Mouse (Mus musculus): ENCODE results near the gene Pip5kl1. TPM values are rescaled to one million over a fixed set of nuclear protein-coding genes. Genes with fewer than 3 reads are reported as not detected.
A peak's percentile ranks its signal among the peaks of the same experiment; 100 is the strongest.

Pip5kl1 gene
- polyA plus RNA-seq (2016; fragmentation: Nextera tagmentation; extraction: Ambion mirVana) = 1.8 TPM in 2 replicates

DNA sequence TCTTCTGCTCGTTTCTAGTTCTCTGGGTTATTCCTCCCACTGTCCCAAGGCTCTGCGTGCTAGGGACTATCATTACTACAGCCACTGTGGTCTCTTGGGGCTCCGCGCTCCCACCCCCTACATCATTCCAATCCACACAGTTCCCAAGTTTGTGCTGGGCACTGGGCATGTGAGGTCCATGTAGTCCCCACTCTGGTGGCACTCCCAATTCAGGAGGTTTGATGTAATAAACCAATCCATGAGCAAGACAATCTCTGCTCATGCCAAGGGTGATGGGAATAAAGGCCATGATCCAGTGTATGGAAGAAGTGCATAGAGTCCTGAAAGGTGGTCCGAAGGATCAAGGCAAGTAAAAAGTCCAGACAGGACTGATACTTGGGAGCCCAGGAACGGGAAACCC, at the start of gene Pip5kl1:
Gene Pip5kl1, plus strand, starts transcription at position 301 of the 400 bp plus-strand sequence.
- WGBS = 77% methylated on average over 6 of the region's 6 CpGs
- Histone ChIP-seq H3K27ac (peak within 1 kb of the TSS; percentile 77), H3K4me1 (peaks cover 35% of the 10 kb centered on the region), H3K27me3 (ENCODE audit: poor library complexity, severe bottlenecking) (peaks cover 37% of the 10 kb centered on the region), H3K9me3 (no peaks in the 10 kb centered on the region), H3K36me3 (replicated peaks) (peaks cover 14% of the 10 kb centered on the region), H3K4me3 (peak within 1 kb of the TSS; percentile 70)
- DNase-seq (ENCODE audit: extremely low spot score, low spot score) = no peak

DNA sequence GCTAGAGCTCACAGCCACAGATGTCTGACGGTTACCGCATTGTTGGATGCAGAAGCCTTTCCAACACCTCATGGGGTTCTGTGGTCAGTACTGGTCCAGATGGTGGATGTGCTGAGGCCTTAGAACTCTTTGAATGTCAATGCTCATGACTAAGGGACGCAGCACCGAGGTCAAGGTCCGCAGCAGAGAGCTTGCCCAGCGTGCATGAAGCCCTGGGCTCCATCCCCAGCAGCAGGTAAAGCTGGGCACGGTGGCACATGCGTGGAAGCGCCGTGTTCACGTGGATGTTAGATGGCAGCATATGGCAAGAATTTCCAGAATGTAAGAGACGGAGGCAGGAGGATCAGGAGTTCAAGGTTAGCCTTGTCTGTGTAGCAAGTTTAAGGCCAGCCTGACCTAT, 48.8 kb upstream of the Pip5kl1 start:
- 84% methylated on average over 12 of the region's 12 CpGs for WGBS
- Histone ChIP-seq H3K27ac (no peak overlapping the region), H3K27me3 (ENCODE audit: poor library complexity, severe bottlenecking) (no peaks in the 10 kb centered on the region), H3K36me3 (replicated peaks) (no peaks in the 10 kb centered on the region), H3K4me1 (peaks cover 21% of the 10 kb centered on the region), H3K4me3 (no peak overlapping the region), H3K9me3 (no peaks in the 10 kb centered on the region)
- DNase-seq (ENCODE audit: extremely low spot score, low spot score) = no peak

DNA sequence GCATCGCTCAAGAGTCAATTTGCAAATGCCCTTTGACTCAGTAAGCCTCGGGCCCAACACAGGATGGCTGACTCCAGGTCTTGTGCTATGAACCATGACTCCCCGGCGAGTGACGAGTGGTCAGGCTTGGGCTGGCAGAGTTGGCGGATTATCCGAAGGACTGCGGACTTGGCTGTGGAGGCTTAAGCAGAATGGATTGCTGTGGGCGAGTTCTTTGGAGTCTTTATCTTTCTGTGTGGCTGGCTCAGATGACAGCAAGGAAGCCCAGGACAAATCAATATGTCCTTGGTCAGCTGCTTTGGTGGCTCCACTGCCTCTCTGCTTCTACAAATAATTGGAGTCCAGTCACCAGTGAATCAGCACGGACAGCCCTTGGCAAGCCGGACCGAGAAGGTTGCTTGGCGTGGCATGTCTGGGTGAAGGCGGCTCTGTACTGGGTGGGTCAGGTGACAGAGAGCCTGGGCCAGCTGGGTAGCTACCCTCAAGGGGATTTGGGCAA, 47.1 kb upstream of the Pip5kl1 start:
- H3K36me3 ChIP-seq (replicated peaks) = no peaks in the 10 kb centered on the region
- H3K27ac ChIP-seq = no peak overlapping the region
- no peaks in the 10 kb centered on the region for H3K27me3 ChIP-seq (ENCODE audit: poor library complexity, severe bottlenecking)
- H3K9me3 ChIP-seq = no peaks in the 10 kb centered on the region
- 74% methylated on average over 14 of the region's 14 CpGs for WGBS
- DNase-seq (ENCODE audit: extremely low spot score, low spot score) = no peak
- no peak overlapping the region for H3K4me3 ChIP-seq
- H3K4me1 ChIP-seq = peaks cover 14% of the 10 kb centered on the region

DNA sequence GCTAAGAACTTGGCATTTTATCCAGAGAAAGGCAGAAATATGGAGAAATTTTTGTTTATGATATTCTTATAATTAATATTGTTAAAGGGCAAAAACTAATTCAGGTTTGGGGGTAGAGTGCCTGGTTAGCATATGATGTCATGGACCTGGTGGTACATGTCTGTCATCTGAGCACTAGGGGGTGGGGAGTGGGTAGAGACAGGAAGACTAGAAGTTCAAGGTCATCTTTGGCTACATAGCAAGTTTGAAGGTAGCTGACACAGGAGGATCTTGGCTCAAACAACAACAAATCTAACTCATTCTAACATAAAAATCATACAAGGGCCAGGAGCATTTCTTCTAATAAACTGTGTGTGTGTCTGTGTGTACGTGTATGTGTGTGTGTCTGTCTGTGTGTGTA, 46.3 kb upstream of the Pip5kl1 start:
- Histone ChIP-seq H3K4me3 (no peak overlapping the region), H3K27ac (no peak overlapping the region), H3K9me3 (no peaks in the 10 kb centered on the region), H3K27me3 (ENCODE audit: poor library complexity, severe bottlenecking) (no peaks in the 10 kb centered on the region), H3K4me1 (peaks cover 12% of the 10 kb centered on the region), H3K36me3 (replicated peaks) (no peaks in the 10 kb centered on the region)
- no peak for DNase-seq (ENCODE audit: extremely low spot score, low spot score)
- WGBS = 88% methylated on average over 1 of the region's 1 CpGs

DNA sequence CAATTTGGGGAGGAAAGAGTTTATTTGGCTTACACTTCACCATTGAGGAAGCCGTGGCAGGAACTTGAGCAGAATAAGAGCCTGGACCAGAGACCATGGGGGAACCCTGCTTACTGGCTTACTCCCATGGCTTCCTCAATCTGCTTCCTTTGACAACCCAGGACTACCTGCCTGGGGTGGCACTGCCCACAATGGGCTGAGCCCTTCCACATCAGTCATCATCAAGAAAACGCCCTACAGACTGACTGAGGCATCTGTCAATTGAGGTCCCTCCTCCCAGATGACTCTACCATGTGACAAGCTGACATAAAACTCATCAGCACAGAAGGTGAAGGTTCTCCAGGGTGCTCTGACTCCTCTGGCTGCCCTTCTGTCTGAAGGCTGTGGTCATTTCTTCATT, 44.1 kb upstream of the Pip5kl1 start:
- DNase-seq (ENCODE audit: extremely low spot score, low spot score) = no peak
- peaks cover 34% of the 10 kb centered on the region for H3K4me1 ChIP-seq
- no peaks in the 10 kb centered on the region for H3K36me3 ChIP-seq (replicated peaks)
- no peak overlapping the region for H3K4me3 ChIP-seq
- H3K27ac ChIP-seq = no peak overlapping the region
- H3K27me3 ChIP-seq (ENCODE audit: poor library complexity, severe bottlenecking) = no peaks in the 10 kb centered on the region
- H3K9me3 ChIP-seq = no peaks in the 10 kb centered on the region
- WGBS = 88% methylated on average over 2 of the region's 2 CpGs

DNA sequence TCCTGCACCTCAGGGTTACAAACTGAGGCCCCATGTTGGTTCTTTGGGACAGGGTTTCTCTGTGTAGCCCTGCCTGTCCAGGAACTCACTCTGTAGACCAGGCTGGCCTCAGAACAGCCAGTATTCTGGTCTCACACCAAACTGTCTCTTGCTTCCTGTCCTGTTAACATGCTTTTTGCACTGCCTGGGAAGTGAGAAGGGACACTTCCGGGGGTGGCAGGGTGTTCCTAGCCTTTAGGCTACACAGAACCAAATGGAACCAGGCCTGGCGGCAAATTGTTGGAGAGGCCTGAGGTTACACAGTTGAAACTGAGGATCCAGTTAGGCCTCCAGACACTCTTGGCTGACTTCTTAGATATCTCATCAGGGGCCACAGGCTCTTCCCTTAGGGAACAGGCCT, 41.4 kb upstream of the Pip5kl1 start:
- Histone ChIP-seq H3K4me3 (no peak overlapping the region), H3K27me3 (ENCODE audit: poor library complexity, severe bottlenecking) (no peaks in the 10 kb centered on the region), H3K27ac (peak overlapping the region; percentile 93), H3K36me3 (replicated peaks) (no peaks in the 10 kb centered on the region), H3K9me3 (no peaks in the 10 kb centered on the region), H3K4me1 (peaks cover 54% of the 10 kb centered on the region)
- 87% methylated on average over 2 of the region's 2 CpGs for WGBS
- DNase-seq (ENCODE audit: extremely low spot score, low spot score) = no peak

DNA sequence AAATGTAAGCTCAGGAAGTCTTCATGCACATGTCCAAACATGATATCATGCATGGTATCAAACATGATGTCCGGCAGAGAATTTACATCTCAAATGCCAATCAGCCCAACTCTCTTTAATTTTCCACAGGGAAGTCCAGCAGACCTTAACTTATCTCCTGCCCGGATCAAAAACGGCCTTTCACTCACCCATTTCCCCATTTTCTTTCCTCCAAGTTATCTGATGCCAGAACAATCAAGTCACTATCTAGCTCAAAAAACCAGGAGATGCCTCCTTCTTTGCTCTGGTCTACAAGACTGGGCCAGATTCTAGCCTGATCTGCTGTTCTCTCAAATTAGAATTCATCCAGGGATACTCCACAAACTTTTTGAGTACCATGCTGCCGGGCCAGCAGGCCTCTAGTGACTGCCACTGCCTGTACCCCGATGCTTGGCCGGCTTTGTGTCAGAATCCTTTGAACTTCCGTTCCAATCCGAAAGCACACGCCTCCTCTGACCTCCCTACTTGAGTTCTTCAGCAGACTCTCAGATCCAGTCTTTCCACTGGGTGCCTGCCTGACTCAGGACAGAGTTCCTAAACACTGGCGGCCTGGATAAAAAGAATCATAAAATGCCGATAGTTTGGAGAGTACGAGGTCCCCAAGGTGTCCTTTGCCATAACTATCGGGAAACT, 40.4 kb upstream of the Pip5kl1 start:
- DNase-seq (ENCODE audit: extremely low spot score, low spot score) = peak; percentile 72
- H3K9me3 ChIP-seq = no peaks in the 10 kb centered on the region
- peaks cover 64% of the 10 kb centered on the region for H3K4me1 ChIP-seq
- peak overlapping the region; percentile 93 for H3K27ac ChIP-seq
- H3K4me3 ChIP-seq = peak overlapping the region; percentile 66
- WGBS = 12% methylated on average over 13 of the region's 13 CpGs
- no peaks in the 10 kb centered on the region for H3K27me3 ChIP-seq (ENCODE audit: poor library complexity, severe bottlenecking)
- no peaks in the 10 kb centered on the region for H3K36me3 ChIP-seq (replicated peaks)

DNA sequence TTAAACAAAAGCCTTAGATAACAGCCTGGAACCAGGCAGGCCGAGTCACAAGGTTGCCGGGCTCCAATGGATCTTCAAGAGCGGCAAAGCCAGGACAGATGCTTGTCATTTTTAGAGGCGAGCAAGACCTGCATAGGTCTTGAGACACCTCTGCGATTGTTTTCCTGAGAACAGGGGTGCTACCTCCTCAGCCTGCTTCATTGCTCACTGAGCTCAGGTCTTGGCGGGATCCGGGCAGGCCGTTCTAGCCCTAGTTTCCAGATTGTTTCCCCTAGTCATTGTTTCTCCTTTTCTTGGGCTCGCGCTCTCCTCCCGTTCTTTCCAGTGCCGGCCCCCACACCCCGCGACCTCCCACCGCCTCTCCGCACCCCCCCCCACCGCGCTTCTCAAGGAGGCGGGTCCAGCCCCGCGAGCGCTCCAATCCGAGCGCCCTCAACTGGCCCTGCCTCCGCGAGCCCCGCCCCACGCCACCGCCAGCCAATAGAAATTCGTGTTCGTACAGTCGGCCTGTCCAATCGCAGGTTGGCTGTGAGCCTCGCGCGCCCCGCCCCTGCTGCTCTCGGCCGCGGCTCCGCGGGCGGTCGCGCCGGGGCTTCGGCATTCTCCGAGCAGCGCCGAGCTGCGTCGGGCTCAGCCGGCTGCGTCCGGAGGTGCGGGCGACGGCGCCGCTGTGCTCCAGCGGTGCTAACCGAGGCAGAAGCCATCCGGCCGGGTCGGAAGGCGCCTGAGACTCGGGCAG, 39.7 kb upstream of the Pip5kl1 start, which contains the start of gene Fam102a:
Gene Fam102a, plus strand, starts transcription at position 600 of the 739 bp plus-strand sequence.
- Histone ChIP-seq H3K27ac (peak within 1 kb of the TSS; percentile 93), H3K4me1 (peaks cover 71% of the 10 kb centered on the region), H3K4me3 (peak within 1 kb of the TSS; percentile 66), H3K36me3 (replicated peaks) (no peaks in the 10 kb centered on the region), H3K9me3 (no peaks in the 10 kb centered on the region), H3K27me3 (ENCODE audit: poor library complexity, severe bottlenecking) (no peaks in the 10 kb centered on the region)
- WGBS = under 1% methylated on average over 67 of the region's 67 CpGs
- peak; percentile 99 for DNase-seq (ENCODE audit: extremely low spot score, low spot score)

DNA sequence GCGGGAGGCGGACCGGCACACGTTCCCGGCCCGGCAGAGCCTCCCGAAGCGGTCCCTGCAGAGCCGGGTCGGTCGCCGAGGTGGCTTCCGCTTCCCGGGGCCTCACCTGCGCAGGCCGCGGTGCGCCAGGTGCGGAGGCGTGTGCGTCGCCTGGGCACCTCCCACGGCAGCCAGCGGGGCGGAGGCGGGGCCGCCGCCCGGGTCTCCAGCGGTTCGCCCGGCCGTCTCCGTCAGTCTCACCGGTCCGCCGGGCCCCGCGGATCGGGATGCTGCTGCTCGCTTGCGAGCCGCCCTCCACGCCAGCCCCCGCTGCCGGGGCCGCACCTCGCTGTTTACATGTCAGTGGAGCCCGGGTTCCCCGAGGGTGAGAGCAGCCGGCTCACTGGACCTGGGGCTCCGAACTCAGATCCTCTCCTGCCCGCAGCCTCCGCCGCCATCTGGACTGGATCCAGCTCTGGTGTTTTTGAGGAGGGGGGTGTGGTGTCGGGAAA, 39.1 kb upstream of the Pip5kl1 start:
- Histone ChIP-seq H3K4me1 (peaks cover 76% of the 10 kb centered on the region), H3K9me3 (no peaks in the 10 kb centered on the region), H3K27ac (peak overlapping the region; percentile 93), H3K36me3 (replicated peaks) (no peaks in the 10 kb centered on the region), H3K27me3 (ENCODE audit: poor library complexity, severe bottlenecking) (no peaks in the 10 kb centered on the region), H3K4me3 (peak overlapping the region; percentile 66)
- WGBS = 0% methylated on average over 48 of the region's 56 CpGs
- DNase-seq (ENCODE audit: extremely low spot score, low spot score) = peak; percentile 52

DNA sequence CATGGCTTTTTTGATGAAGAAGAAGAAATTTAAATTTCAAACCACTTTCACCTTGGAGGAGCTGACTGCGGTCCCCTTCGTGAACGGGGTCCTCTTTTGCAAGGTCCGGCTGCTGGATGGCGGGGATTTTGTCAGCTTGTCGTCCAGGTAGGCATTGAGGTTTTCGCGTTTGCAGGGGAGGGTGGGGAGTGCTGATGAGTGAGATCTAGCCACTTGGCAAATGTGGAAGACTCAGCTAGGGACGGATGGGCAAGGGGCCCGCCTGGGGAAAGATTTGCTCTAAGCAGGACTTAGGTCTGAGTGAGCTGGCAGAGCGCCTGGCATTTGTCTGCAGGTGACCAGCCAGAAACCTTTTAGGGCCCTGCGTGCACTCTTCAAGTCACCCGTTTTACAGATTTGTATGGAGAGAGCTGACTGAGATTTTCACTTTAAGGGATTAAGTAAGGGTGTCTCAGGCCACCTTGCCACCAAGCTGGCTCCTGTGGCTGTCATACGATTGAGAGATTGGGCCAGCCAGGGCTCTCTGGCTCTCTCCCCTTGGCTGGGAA, 38.4 kb upstream of the Pip5kl1 start:
- DNase-seq (ENCODE audit: extremely low spot score, low spot score) = peak; percentile 33
- Histone ChIP-seq H3K9me3 (no peaks in the 10 kb centered on the region), H3K27ac (peak overlapping the region; percentile 93), H3K27me3 (ENCODE audit: poor library complexity, severe bottlenecking) (no peaks in the 10 kb centered on the region), H3K36me3 (replicated peaks) (no peaks in the 10 kb centered on the region), H3K4me3 (peak overlapping the region; percentile 66), H3K4me1 (peaks cover 76% of the 10 kb centered on the region)
- WGBS = 1% methylated on average over 14 of the region's 14 CpGs

DNA sequence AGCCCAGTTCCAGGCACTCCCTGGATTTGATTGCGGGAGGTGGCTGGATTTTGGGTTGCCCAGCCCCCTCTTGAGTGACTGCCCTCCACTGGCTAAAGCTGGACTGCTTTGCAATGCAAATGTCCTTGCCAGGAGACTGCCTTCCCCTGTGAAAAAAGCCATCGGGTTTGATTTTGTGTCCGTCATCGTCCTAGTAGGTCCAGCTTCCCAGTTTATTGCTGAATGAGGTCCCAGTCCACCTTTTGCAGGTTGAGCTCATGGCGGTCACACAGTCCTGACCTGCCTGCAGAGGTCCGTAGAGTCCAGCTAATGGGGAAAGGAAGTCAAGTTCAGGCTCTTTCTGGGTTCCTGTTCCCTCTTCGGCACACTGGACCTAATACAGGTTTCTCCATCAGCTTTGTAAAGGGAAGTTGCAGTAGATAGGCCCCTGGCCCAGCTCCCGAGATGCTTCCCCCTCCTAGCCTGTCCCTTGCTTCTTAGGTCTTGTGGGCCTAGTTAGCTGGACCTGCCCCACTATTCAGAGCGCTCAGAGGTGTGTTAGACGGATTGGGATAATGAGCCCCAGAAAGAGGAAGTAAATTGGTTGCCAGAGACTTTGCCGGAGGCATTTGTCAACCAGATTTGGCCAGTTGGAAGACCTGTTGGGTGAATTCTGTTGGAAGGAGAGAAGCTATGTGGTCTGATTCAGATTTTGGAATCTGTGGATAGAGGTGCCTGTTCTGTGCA, 37.8 kb upstream of the Pip5kl1 start:
- H3K4me3 ChIP-seq = peak overlapping the region; percentile 66
- H3K27ac ChIP-seq = peak overlapping the region; percentile 79
- no peaks in the 10 kb centered on the region for H3K36me3 ChIP-seq (replicated peaks)
- no peaks in the 10 kb centered on the region for H3K9me3 ChIP-seq
- peak; percentile 53 for DNase-seq (ENCODE audit: extremely low spot score, low spot score)
- H3K27me3 ChIP-seq (ENCODE audit: poor library complexity, severe bottlenecking) = no peaks in the 10 kb centered on the region
- 4% methylated on average over 11 of the region's 11 CpGs for WGBS
- peaks cover 80% of the 10 kb centered on the region for H3K4me1 ChIP-seq

DNA sequence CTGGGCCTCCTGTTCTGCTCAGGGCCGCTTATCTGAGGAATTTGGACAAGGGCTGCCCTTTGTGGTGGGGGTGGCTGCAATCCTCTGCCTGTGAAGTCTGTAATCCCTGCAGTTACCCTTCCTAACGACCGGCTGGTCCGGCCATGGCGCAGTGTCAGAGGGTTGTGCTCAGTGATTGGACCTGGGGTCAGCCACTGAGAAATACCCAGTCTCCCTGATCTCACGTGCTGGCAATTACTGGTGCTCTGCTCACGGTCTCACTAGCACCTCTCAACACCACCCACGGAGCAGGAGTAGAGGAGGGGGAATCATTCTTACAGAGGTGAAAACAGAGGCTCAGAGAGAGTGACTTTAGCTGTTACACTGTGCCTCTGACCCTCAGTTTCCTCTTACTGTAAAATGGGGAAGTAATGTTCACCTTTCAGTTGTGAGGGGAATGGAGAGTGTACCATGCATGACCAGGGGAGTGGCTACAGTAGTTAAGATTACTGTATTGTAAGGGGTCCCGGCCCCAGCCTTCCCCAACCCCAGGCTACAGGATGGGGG, 37.2 kb upstream of the Pip5kl1 start:
- peak overlapping the region; percentile 79 for H3K27ac ChIP-seq
- peaks cover 80% of the 10 kb centered on the region for H3K4me1 ChIP-seq
- H3K9me3 ChIP-seq = no peaks in the 10 kb centered on the region

More for the DNA sequence above, 37.2 kb upstream of the Pip5kl1 start:
- no peaks in the 10 kb centered on the region for H3K27me3 ChIP-seq (ENCODE audit: poor library complexity, severe bottlenecking)
- H3K4me3 ChIP-seq = peak overlapping the region; percentile 66
- 12% methylated on average over 9 of the region's 9 CpGs for WGBS
- DNase-seq (ENCODE audit: extremely low spot score, low spot score) = peak; percentile 29
- H3K36me3 ChIP-seq (replicated peaks) = no peaks in the 10 kb centered on the region
